Mouse (Mus musculus) lung, postnatal 25 days (tissue): ENCODE data around the gene Carmil1.

Source experiments
- DNase-seq: peaks from one replicate; pipeline ENCODE4 v3.0.0; 2022; ENCODE audit warnings: low spot score

Gene Carmil1

GRCm38 (mm10) chr13:24280439-24281431 lies at the start of gene Carmil1:
TSS of gene Carmil1 (minus strand) at chr13:24280795.
- DNase-seq = peak; percentile 86

- no peak for DNase-seq
Observed at GRCm38 (mm10) chr13:24330128-24330527, 49.5 kb upstream of the Carmil1 start.

- DNase-seq = no peak
Observed at GRCm38 (mm10) chr13:24328036-24328817, 47.6 kb upstream of the Carmil1 start.

- no peak for DNase-seq
Observed at GRCm38 (mm10) chr13:24327201-24327600, 46.6 kb upstream of the Carmil1 start, which contains the start of gene Cmah. TSS of gene Cmah (plus strand) at chr13:24327404.

- DNase-seq = no peak
Observed at GRCm38 (mm10) chr13:24321313-24321712, 40.7 kb upstream of the Carmil1 start.

- DNase-seq = peak; percentile 38
Observed at GRCm38 (mm10) chr13:24318618-24319017, 38.0 kb upstream of the Carmil1 start.

GRCm38 (mm10) chr13:24316563-24316962 lies 36.0 kb upstream of the Carmil1 start:
- no peak for DNase-seq

GRCm38 (mm10) chr13:24311011-24311940 lies 30.7 kb upstream of the Carmil1 start:
- DNase-seq = no peak

GRCm38 (mm10) chr13:24306248-24306647 lies 25.7 kb upstream of the Carmil1 start:
- DNase-seq = peak; percentile 4

- no peak for DNase-seq
Observed at GRCm38 (mm10) chr13:24305486-24305885, 24.9 kb upstream of the Carmil1 start.

GRCm38 (mm10) chr13:24297252-24297651 lies 16.7 kb upstream of the Carmil1 start:
- peak; percentile 49 for DNase-seq

GRCm38 (mm10) chr13:24287381-24287780 lies 6.8 kb upstream of the Carmil1 start:
- no peak for DNase-seq

- no peak for DNase-seq
Observed at GRCm38 (mm10) chr13:24279762-24280438, 695 bp downstream of the Carmil1 start.

- no peak for DNase-seq
Observed at GRCm38 (mm10) chr13:24279407-24279761, 1.2 kb downstream of the Carmil1 start.

- no peak for DNase-seq
Observed at GRCm38 (mm10) chr13:24272740-24273377, 7.7 kb downstream of the Carmil1 start.

GRCm38 (mm10) chr13:24269100-24269465 lies 11.5 kb downstream of the Carmil1 start:
- no peak for DNase-seq

- no peak for DNase-seq
Observed at GRCm38 (mm10) chr13:24268355-24269099, 12.1 kb downstream of the Carmil1 start.

GRCm38 (mm10) chr13:24264760-24265159 lies 15.8 kb downstream of the Carmil1 start:
- no peak for DNase-seq

GRCm38 (mm10) chr13:24263560-24263959 lies 17.0 kb downstream of the Carmil1 start:
- no peak for DNase-seq
